In the genomic region with DNA sequence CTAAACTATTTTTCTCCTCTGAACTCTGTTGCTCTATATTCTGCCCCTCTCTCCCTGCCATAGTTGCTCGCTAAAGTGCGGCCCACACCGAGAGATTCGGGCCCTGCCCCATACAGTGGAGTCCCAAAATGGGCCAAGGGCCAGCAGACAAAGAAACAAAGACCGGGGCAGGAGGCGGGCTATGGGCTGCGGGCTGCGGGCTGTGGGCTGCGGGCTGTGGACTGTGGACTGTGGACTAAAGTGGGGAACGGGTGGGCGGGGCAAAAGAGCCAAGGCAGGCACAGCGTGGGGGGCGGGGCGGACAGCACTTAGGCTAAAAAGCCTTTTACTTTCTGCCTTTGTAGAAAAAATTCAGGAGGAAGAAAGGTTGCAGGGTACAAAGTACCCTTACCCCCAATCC, we compare ENCODE assay signal across 16 mouse cellular contexts. TPM values are rescaled to one million over a fixed set of nuclear protein-coding genes. Genes with fewer than 3 reads are reported as not detected.
DNase-seq lines count a peak whose midpoint lies in the region; ATAC-seq and TF ChIP-seq lines count a peak whose summit lies in the region.
"Had no signal": no experiment of that assay in that cellular context is flagged by ENCODE, and none has a peak within 500 bp of the region (broad histone marks: within the 10 kb centered on the region; RNA-seq: fewer than 3 reads in every experiment).

No protein-coding gene starts in this region.

- peak; percentile 74 for DNase-seq in kidney, adult 11 months
- DNase-seq in limb, embryonic 10.5 days (ENCODE audit: low spot score): no peak
- DNase-seq in gastrocnemius, postnatal 36 days: no peak
- no peak for DNase-seq in ovary, postnatal 10 days (ENCODE audit: low spot score)
- DNase-seq in layer of hippocampus, postnatal 10 days (ENCODE audit: low spot score in 2 of 2): no peak
- DNase-seq: B cell, adult 2 months; cerebellum, adult 9-11 months; gastrocnemius, postnatal 14 days; lung, postnatal 4 days; thymus, postnatal 25 days had no signal

- no peak for TF ChIP-seq CTCF in intestine, postnatal 0 days (IDR thresholded peaks at IDR 0.05; ENCODE audit: low read depth)

- no peak overlapping the region for H3K4me2 ChIP-seq in kidney, embryonic 14.5 days (replicated peaks; ENCODE audit: low read depth, low read length)
- H3K4me2 ChIP-seq in intestine, postnatal 0 days (replicated peaks; ENCODE audit: low read depth): no peak overlapping the region
- no peak overlapping the region for H3K4me2 ChIP-seq in stomach, embryonic 15.5 days

- H3K27me3 ChIP-seq in kidney, embryonic 14.5 days (ENCODE audit: control insufficient read depth, insufficient read depth, low read length): no peaks in the 10 kb centered on the region
- H3K27me3 ChIP-seq in intestine, postnatal 0 days (replicated peaks; ENCODE audit: control insufficient read depth, insufficient read depth, low read length): no peaks in the 10 kb centered on the region
- H3K27me3 ChIP-seq in limb, embryonic 10.5 days (ENCODE audit: low read depth, poor library complexity, severe bottlenecking): no peaks in the 10 kb centered on the region
- no peaks in the 10 kb centered on the region for H3K27me3 ChIP-seq in stomach, embryonic 15.5 days (replicated peaks)

- no peak overlapping the region for H3K9ac ChIP-seq in kidney, embryonic 14.5 days (ENCODE audit: low read depth, low read length)
- H3K9ac ChIP-seq in intestine, postnatal 0 days (ENCODE audit: low read depth, low read length): no peak overlapping the region
- H3K9ac ChIP-seq in stomach, embryonic 15.5 days: no peak overlapping the region

- no peaks in the 10 kb centered on the region for H3K4me1 ChIP-seq in kidney, embryonic 14.5 days (ENCODE audit: control insufficient read depth, insufficient read depth, low read length)
- no peaks in the 10 kb centered on the region for H3K4me1 ChIP-seq in intestine, postnatal 0 days (replicated peaks; ENCODE audit: control insufficient read depth, insufficient read depth, low read length)
- H3K4me1 ChIP-seq in limb, embryonic 10.5 days: peaks cover 16% of the 10 kb centered on the region
- H3K4me1 ChIP-seq in stomach, embryonic 15.5 days: no peaks in the 10 kb centered on the region; the same call in 1 of the 2 replicates

- WGBS in kidney, embryonic 14.5 days: 80% methylated on average over 14 of the region's 14 CpGs
- 56% methylated on average over 14 of the region's 14 CpGs for WGBS in intestine, postnatal 0 days
- 78% methylated on average over 14 of the region's 14 CpGs for WGBS in limb, embryonic 10.5 days
- WGBS in stomach, embryonic 15.5 days: 67% methylated on average over 14 of the region's 14 CpGs

- intact Hi-C loops in gastrocnemius, postnatal 36 days (cut with DNase I): no loop called here

- H3K4me3 ChIP-seq in kidney, embryonic 14.5 days (ENCODE audit: low read length): no peak overlapping the region
- no peak overlapping the region for H3K4me3 ChIP-seq in intestine, postnatal 0 days (ENCODE audit: low read depth, low read length)
- H3K4me3 ChIP-seq in limb, embryonic 10.5 days: no peak overlapping the region
- no peak overlapping the region for H3K4me3 ChIP-seq in stomach, embryonic 15.5 days (replicated peaks)

- no peak for ATAC-seq in kidney, embryonic 14.5 days (ENCODE audit: low FRiP score, low TSS enrichment)
- ATAC-seq in intestine, postnatal 0 days: peak; percentile 43; the same call in 1 of the 2 replicates
- ATAC-seq in stomach, embryonic 15.5 days (ENCODE audit: insufficient read depth, low FRiP score, low read depth): peak; percentile 50; the same call in 1 of the 2 replicates

- H3K9me3 ChIP-seq in kidney, embryonic 14.5 days (ENCODE audit: control insufficient read depth, low read length): no peaks in the 10 kb centered on the region
- no peaks in the 10 kb centered on the region for H3K9me3 ChIP-seq in intestine, postnatal 0 days (ENCODE audit: control insufficient read depth)
- no peaks in the 10 kb centered on the region for H3K9me3 ChIP-seq in limb, embryonic 10.5 days (replicated peaks)
- no peaks in the 10 kb centered on the region for H3K9me3 ChIP-seq in stomach, embryonic 15.5 days

- H3K36me3 ChIP-seq in kidney, embryonic 14.5 days (ENCODE audit: control insufficient read depth, insufficient read depth, low read length): no peaks in the 10 kb centered on the region
- no peaks in the 10 kb centered on the region for H3K36me3 ChIP-seq in intestine, postnatal 0 days (ENCODE audit: control insufficient read depth, insufficient read depth)
- no peaks in the 10 kb centered on the region for H3K36me3 ChIP-seq in limb, embryonic 10.5 days
- no peaks in the 10 kb centered on the region for H3K36me3 ChIP-seq in stomach, embryonic 15.5 days

- no peak overlapping the region; the same call in 1 of the 2 replicates for H3K27ac ChIP-seq in kidney, embryonic 14.5 days (ENCODE audit: low read depth, low read length)
- H3K27ac ChIP-seq in intestine, postnatal 0 days (ENCODE audit: low read depth, low read length): no peak overlapping the region
- H3K27ac ChIP-seq in limb, embryonic 10.5 days: peak overlapping the region; percentile 72
- H3K27ac ChIP-seq in stomach, embryonic 15.5 days: no peak overlapping the region

RNA-seq across cellular contexts. Expression of a gene that starts 6.2 kb away (rescaled TPM):
- polyA plus RNA-seq in kidney, embryonic 14.5 days (2014; fragmentation: Nextera tagmentation; extraction: Ambion mirVana): 0.27 and 0.87 TPM in 2 replicates
- polyA plus RNA-seq in intestine, postnatal 0 days (2015; fragmentation: Nextera tagmentation; extraction: Ambion mirVana): 0.13 TPM in 1 of 2 replicates, not detected in the other
- 0.15 and 0.29 TPM in 2 replicates for polyA plus RNA-seq in limb, embryonic 10.5 days (2016; fragmentation: Nextera tagmentation; extraction: Ambion mirVana)
- 0.14 and 0.24 TPM in 2 replicates for polyA plus RNA-seq in stomach, embryonic 15.5 days (2015; fragmentation: Nextera tagmentation; extraction: Ambion mirVana)
- not detected for total RNA-seq in gastrocnemius, postnatal 36 days (2021)
- not detected for total RNA-seq in layer of hippocampus, postnatal 10 days (2021)
- total RNA-seq: gastrocnemius, postnatal 14 days; left cerebral cortex, postnatal 14 days had no signal
- polyA plus RNA-seq: heart, postnatal 0 days; intestine, embryonic 14.5 days had no signal

RNA-seq across cellular contexts. Expression of a gene that starts 6.2 kb away (rescaled TPM):
- not detected in 2 replicates for polyA plus RNA-seq in kidney, embryonic 14.5 days (2014; fragmentation: Nextera tagmentation; extraction: Ambion mirVana)
- not detected in 2 replicates for polyA plus RNA-seq in intestine, postnatal 0 days (2015; fragmentation: Nextera tagmentation; extraction: Ambion mirVana)
- not detected in 2 replicates for polyA plus RNA-seq in limb, embryonic 10.5 days (2016; fragmentation: Nextera tagmentation; extraction: Ambion mirVana)
- polyA plus RNA-seq in stomach, embryonic 15.5 days (2015; fragmentation: Nextera tagmentation; extraction: Ambion mirVana): not detected in 2 replicates
- under 1 TPM; 0.20 to 0.25 TPM for total RNA-seq in gastrocnemius, postnatal 36 days (2021)
- total RNA-seq in layer of hippocampus, postnatal 10 days (2021): under 1 TPM in 1 of 2 experiments, not detected in 1; 0.39 TPM
- polyA plus RNA-seq: heart, postnatal 0 days; intestine, embryonic 14.5 days had no signal

RNA-seq across cellular contexts. Expression of a gene that starts 12.0 kb away (rescaled TPM):
- polyA plus RNA-seq in kidney, embryonic 14.5 days (2014; fragmentation: Nextera tagmentation; extraction: Ambion mirVana): not detected in 2 replicates
- polyA plus RNA-seq in intestine, postnatal 0 days (2015; fragmentation: Nextera tagmentation; extraction: Ambion mirVana): not detected in 2 replicates
- polyA plus RNA-seq in limb, embryonic 10.5 days (2016; fragmentation: Nextera tagmentation; extraction: Ambion mirVana): not detected in 2 replicates
- polyA plus RNA-seq in stomach, embryonic 15.5 days (2015; fragmentation: Nextera tagmentation; extraction: Ambion mirVana): not detected in 2 replicates
- under 1 TPM; 0.17 to 0.33 TPM for total RNA-seq in gastrocnemius, postnatal 36 days (2021)
- not detected for total RNA-seq in layer of hippocampus, postnatal 10 days (2021)
- polyA plus RNA-seq: heart, postnatal 0 days; intestine, embryonic 14.5 days had no signal

RNA-seq across cellular contexts. Expression of a gene that starts 17.6 kb away (rescaled TPM):
- 0.77 TPM in 1 of 2 replicates, not detected in the other for polyA plus RNA-seq in kidney, embryonic 14.5 days (2014; fragmentation: Nextera tagmentation; extraction: Ambion mirVana)
- polyA plus RNA-seq in intestine, postnatal 0 days (2015; fragmentation: Nextera tagmentation; extraction: Ambion mirVana): not detected in 2 replicates
- polyA plus RNA-seq in limb, embryonic 10.5 days (2016; fragmentation: Nextera tagmentation; extraction: Ambion mirVana): 0.65 TPM in 1 of 2 replicates, not detected in the other
- polyA plus RNA-seq in stomach, embryonic 15.5 days (2015; fragmentation: Nextera tagmentation; extraction: Ambion mirVana): not detected in 2 replicates
- total RNA-seq in gastrocnemius, postnatal 36 days (2021): not detected
- total RNA-seq in layer of hippocampus, postnatal 10 days (2021): not detected
- total RNA-seq: gastrocnemius, postnatal 14 days; left cerebral cortex, postnatal 14 days had no signal
- polyA plus RNA-seq: heart, postnatal 0 days; intestine, embryonic 14.5 days had no signal

RNA-seq across cellular contexts. Expression of a gene that starts 42.8 kb away (rescaled TPM):
- polyA plus RNA-seq in kidney, embryonic 14.5 days (2014; fragmentation: Nextera tagmentation; extraction: Ambion mirVana): 10.0 and 17.4 TPM in 2 replicates
- 6.5 and 6.8 TPM in 2 replicates for polyA plus RNA-seq in intestine, postnatal 0 days (2015; fragmentation: Nextera tagmentation; extraction: Ambion mirVana)
- polyA plus RNA-seq in limb, embryonic 10.5 days (2016; fragmentation: Nextera tagmentation; extraction: Ambion mirVana): 2.2 and 2.7 TPM in 2 replicates
- polyA plus RNA-seq in stomach, embryonic 15.5 days (2015; fragmentation: Nextera tagmentation; extraction: Ambion mirVana): 6.3 and 7.0 TPM in 2 replicates
- total RNA-seq in gastrocnemius, postnatal 36 days (2021): 10 to 100 TPM; 27.9 to 31.9 TPM
- total RNA-seq in layer of hippocampus, postnatal 10 days (2021): 10 to 100 TPM; 13.8 to 16.1 TPM
